Mouse (Mus musculus): ENCODE measurements around the gene Gm5737. TPM values are rescaled to one million over a fixed set of nuclear protein-coding genes. Genes with fewer than 3 reads are reported as not detected.

Gene Gm5737
- polyA plus RNA-seq, 1 experiment from 2014 or later, result not detected

DNA sequence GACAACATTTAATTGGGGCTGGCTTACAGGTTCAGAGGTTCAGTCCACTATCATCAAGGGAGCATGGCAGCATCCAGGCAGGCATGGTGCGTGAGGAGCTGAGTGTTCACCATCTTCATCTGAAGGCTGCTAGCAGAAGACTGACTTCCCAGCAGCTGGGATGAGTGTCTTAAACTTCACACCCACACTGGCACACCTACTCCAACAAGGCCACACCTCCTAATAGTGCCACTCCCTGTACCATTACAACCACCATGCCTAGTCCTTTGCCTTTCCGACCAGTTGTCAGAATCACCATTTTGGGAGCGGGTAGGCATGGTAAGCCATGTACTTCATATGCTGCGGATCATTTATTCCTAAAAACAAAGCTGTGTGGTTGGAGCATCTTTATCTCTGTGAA lies 68.6 kb downstream of the Gm5737 start:
- Histone ChIP-seq H3K9me3 (ENCODE audit: control insufficient read depth, low read length) (no peaks in the 10 kb centered on the region), H3K36me3 (replicated peaks; ENCODE audit: control insufficient read depth, insufficient read depth) (peaks cover 39% of the 10 kb centered on the region), H3K4me3 (replicated peaks; ENCODE audit: low read length) (no peak overlapping the region), H3K4me1 (replicated peaks; ENCODE audit: control insufficient read depth, insufficient read depth, low read length) (no peaks in the 10 kb centered on the region), H3K4me2 (replicated peaks) (no peak overlapping the region), H3K27me3 (ENCODE audit: control insufficient read depth, insufficient read depth, low read length) (no peaks in the 10 kb centered on the region), H3K27ac (no peak overlapping the region), H3K9ac (no peak overlapping the region)
- 98% methylated on average over 4 of the region's 4 CpGs for whole genome bisulfite sequencing
- DNase-seq (ENCODE audit: low spot score), result no peak
- ATAC-seq (ENCODE audit: low FRiP score), result no peak

Other genes with a start within 250 kb of the Gm5737 start
- gene Uqcrc2, start 177.2 kb upstream of the Gm5737 start, polyA plus RNA-seq (2014; fragmentation: Nextera tagmentation; extraction: Ambion mirVana), result 249 and 268 TPM in 2 replicates
- 0.43 and 0.76 TPM in 2 replicates for gene Pdzd9, start 142.0 kb upstream of the Gm5737 start, polyA plus RNA-seq (2014; fragmentation: Nextera tagmentation; extraction: Ambion mirVana)
- 13.1 and 13.6 TPM in 2 replicates for gene Mosmo, start 134.7 kb upstream of the Gm5737 start, polyA plus RNA-seq (2014; fragmentation: Nextera tagmentation; extraction: Ambion mirVana)
- 2.0 and 2.6 TPM in 2 replicates for gene Vwa3a, start 73.0 kb upstream of the Gm5737 start, polyA plus RNA-seq (2014; fragmentation: Nextera tagmentation; extraction: Ambion mirVana)
- 15.0 and 15.9 TPM in 2 replicates for gene Eef2k, start 30.5 kb downstream of the Gm5737 start, polyA plus RNA-seq (2014; fragmentation: Nextera tagmentation; extraction: Ambion mirVana)
- 16.6 and 17.9 TPM in 2 replicates for gene Polr3e, start 105.4 kb downstream of the Gm5737 start, polyA plus RNA-seq (2014; fragmentation: Nextera tagmentation; extraction: Ambion mirVana)
- 19.6 and 23.1 TPM in 2 replicates for gene Cdr2, start 169.9 kb downstream of the Gm5737 start, polyA plus RNA-seq (2014; fragmentation: Nextera tagmentation; extraction: Ambion mirVana)
- gene Mfsd13b, start 170.1 kb downstream of the Gm5737 start, polyA plus RNA-seq (2014; fragmentation: Nextera tagmentation; extraction: Ambion mirVana), result 0.31 and 0.37 TPM in 2 replicates
- gene Mettl9, start 222.1 kb downstream of the Gm5737 start, polyA plus RNA-seq (2014; fragmentation: Nextera tagmentation; extraction: Ambion mirVana), result 203 and 209 TPM in 2 replicates